Mouse (Mus musculus) liver, embryonic 16.5 days (tissue): ENCODE data around the gene Ahcyl2. TPM values are rescaled to one million over a fixed set of nuclear protein-coding genes. Genes with fewer than 3 reads are reported as not detected.

Source experiments
- ATAC-seq: fragments of 200-750 bp; cut with Nextera tagmentation; 2 replicates; pipeline ENCODE4 v1.8.0; 2017; ENCODE audit warnings: low read depth, mild to moderate bottlenecking, moderate number of reproducible peaks, moderate library complexity
- H3K27ac ChIP-seq: fragments of 300-500 bp; sonication (generic); 2 replicates; pipeline ENCODE4 v1.5.1; 2014; ENCODE audit warnings: mild to moderate bottlenecking, low read length
- H3K27me3 ChIP-seq: fragments of 300-500 bp; sonication (generic); 2 replicates; pipeline ENCODE4 v1.6.1; 2014; ENCODE audit warnings: low read depth, low read length, mixed read lengths; ENCODE audit not compliant: control insufficient read depth, insufficient read depth
- H3K36me3 ChIP-seq: fragments of 300-500 bp; sonication (generic); 2 replicates; pipeline ENCODE4 v1.6.1; 2014; ENCODE audit warnings: mild to moderate bottlenecking; ENCODE audit not compliant: control insufficient read depth, insufficient read depth
- H3K4me1 ChIP-seq: fragments of 300-500 bp; sonication (generic); 2 replicates; pipeline ENCODE4 v1.6.1; 2014; ENCODE audit warnings: low read depth, low read length, mixed read lengths; ENCODE audit not compliant: control insufficient read depth
- H3K4me2 ChIP-seq: fragments of 300-500 bp; sonication (generic); 2 replicates; pipeline ENCODE4 v1.6.1; 2014; ENCODE audit warnings: low read depth, low read length, mixed read lengths
- H3K4me3 ChIP-seq: fragments of 300-500 bp; sonication (generic); 2 replicates; pipeline ENCODE4 v1.5.1; 2014; ENCODE audit warnings: low read depth, mild to moderate bottlenecking, low read length
- H3K9ac ChIP-seq: fragments of 300-500 bp; sonication (generic); 2 replicates; pipeline ENCODE4 v1.6.1; 2014; ENCODE audit warnings: low read depth, low read length
- H3K9me3 ChIP-seq: fragments of 300-500 bp; sonication (generic); replicated peaks from 2 replicates; pipeline ENCODE4 v1.6.1; 2016; ENCODE audit warnings: low read length; ENCODE audit not compliant: control insufficient read depth
- whole genome bisulfite sequencing: fragments of 180-500 bp; shearing (Covaris S2); extraction: QIAGEN DNeasy Blood & Tissue Kit; methylation state at CpG from one replicate; pipeline ENCODE4 v1.1.7; 2014; ENCODE audit not compliant: insufficient replicate concordance; 5-methylcytosine and 5-hydroxymethylcytosine counted together
- polyA plus RNA-seq: library from polyadenylated mRNA; unstranded; fragments of >200 nt; fragmentation: Nextera tagmentation; extraction: Ambion mirVana; gene quantifications from 2 replicates; pipeline ENCODE4 v1.2.1, GENCODE M21; 2015

The Ahcyl2 gene
- polyA plus RNA-seq, 1 experiment from 2014 or later = 4.4 TPM

DNA sequence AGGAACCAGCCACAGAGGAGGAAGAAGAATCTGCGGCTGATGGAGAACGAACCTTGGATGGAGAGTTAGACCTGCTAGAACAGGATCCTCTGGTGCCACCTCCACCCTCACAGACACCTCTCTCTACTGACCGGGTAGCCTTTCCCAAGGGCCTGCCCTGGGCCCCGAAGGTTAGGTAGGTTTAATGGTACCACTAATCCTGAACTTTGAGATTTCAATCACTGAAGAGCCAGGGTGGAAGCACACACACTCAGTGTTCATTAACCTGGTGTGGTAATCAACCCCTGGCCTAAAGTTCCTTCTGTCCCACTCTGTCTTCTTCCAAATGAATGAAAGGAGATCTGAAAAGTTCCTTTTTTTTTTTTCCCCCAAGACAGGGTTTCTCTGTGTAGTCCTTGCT is 163.4 kb downstream of the Ahcyl2 start:
- H3K27me3 ChIP-seq = no peaks in the 10 kb centered on the region
- no peak overlapping the region for H3K4me2 ChIP-seq
- no peaks in the 10 kb centered on the region for H3K4me1 ChIP-seq
- H3K27ac ChIP-seq = no peak overlapping the region
- 69% methylated on average over 4 of the region's 4 CpGs for WGBS
- H3K36me3 ChIP-seq = no peaks in the 10 kb centered on the region
- no peak overlapping the region for H3K9ac ChIP-seq
- no peaks in the 10 kb centered on the region for H3K9me3 ChIP-seq
- H3K4me3 ChIP-seq = no peak overlapping the region
- ATAC-seq = no peak

GRCm38 (mm10) chr6:29935741-29936140 is 167.9 kb downstream of the Ahcyl2 start:
- ATAC-seq = no peak

GRCm38 (mm10) chr6:29940428-29940827 is 172.6 kb downstream of the Ahcyl2 start:
- Histone ChIP-seq H3K4me2 (no peak overlapping the region), H3K27me3 (no peaks in the 10 kb centered on the region), H3K36me3 (no peaks in the 10 kb centered on the region), H3K9me3 (no peaks in the 10 kb centered on the region), H3K9ac (no peak overlapping the region), H3K4me1 (no peaks in the 10 kb centered on the region; the same call in 1 of the 2 replicates), H3K27ac (no peak overlapping the region), H3K4me3 (no peak overlapping the region)
- WGBS = 51% methylated on average over 4 of the region's 4 CpGs
- no peak for ATAC-seq

More at GRCm38 (mm10) chr6:29935741-29936140, 167.9 kb downstream of the Ahcyl2 start:
- Histone ChIP-seq H3K4me3 (no peak overlapping the region), H3K4me1 (no peaks in the 10 kb centered on the region; the same call in 1 of the 2 replicates), H3K27ac (no peak overlapping the region), H3K4me2 (no peak overlapping the region), H3K36me3 (no peaks in the 10 kb centered on the region), H3K27me3 (no peaks in the 10 kb centered on the region), H3K9ac (no peak overlapping the region), H3K9me3 (no peaks in the 10 kb centered on the region)
- WGBS = 75% methylated on average over 1 of the region's 1 CpGs

DNA sequence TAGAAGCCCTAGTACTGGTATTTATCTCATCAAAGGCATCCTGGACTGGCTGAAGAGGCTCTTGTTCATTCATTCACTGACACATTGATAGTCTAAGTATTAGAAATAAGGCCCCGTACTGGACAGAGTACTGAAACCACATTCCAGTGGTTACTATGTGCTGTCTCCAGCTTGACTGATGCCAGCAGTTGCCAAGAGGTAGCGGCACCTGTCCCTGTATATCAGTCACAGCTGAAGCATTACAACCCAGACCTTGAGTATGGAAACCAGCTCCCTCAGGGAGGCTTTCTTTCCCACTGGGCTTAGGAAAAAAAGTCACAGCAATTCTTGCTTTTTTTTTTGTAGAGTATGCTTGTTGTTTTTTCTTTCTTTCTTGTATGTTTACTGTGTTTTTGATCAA is 173.2 kb downstream of the Ahcyl2 start:
- Histone ChIP-seq H3K27ac (no peak overlapping the region), H3K4me3 (no peak overlapping the region), H3K36me3 (no peaks in the 10 kb centered on the region), H3K4me1 (no peaks in the 10 kb centered on the region; the same call in 1 of the 2 replicates), H3K4me2 (no peak overlapping the region), H3K9me3 (no peaks in the 10 kb centered on the region), H3K27me3 (no peaks in the 10 kb centered on the region), H3K9ac (no peak overlapping the region)
- no peak for ATAC-seq
- 66% methylated on average over 2 of the region's 2 CpGs for WGBS

- Histone ChIP-seq H3K9ac (no peak overlapping the region), H3K4me3 (no peak overlapping the region), H3K9me3 (no peaks in the 10 kb centered on the region), H3K36me3 (no peaks in the 10 kb centered on the region), H3K4me2 (no peak overlapping the region), H3K27ac (no peak overlapping the region), H3K27me3 (no peaks in the 10 kb centered on the region), H3K4me1 (no peaks in the 10 kb centered on the region; the same call in 1 of the 2 replicates)
- 67% methylated on average over 1 of the region's 1 CpGs for WGBS
- no peak for ATAC-seq
Observed at GRCm38 (mm10) chr6:29944465-29944864, 176.7 kb downstream of the Ahcyl2 start.

GRCm38 (mm10) chr6:29946568-29946967 is 178.8 kb downstream of the Ahcyl2 start:
- no peaks in the 10 kb centered on the region for H3K36me3 ChIP-seq
- H3K4me1 ChIP-seq = no peaks in the 10 kb centered on the region
- H3K4me3 ChIP-seq = no peak overlapping the region
- no peaks in the 10 kb centered on the region for H3K9me3 ChIP-seq
- H3K27me3 ChIP-seq = no peaks in the 10 kb centered on the region
- ATAC-seq = no peak
- H3K4me2 ChIP-seq = no peak overlapping the region
- 58% methylated on average over 2 of the region's 2 CpGs for WGBS
- no peak overlapping the region for H3K9ac ChIP-seq
- H3K27ac ChIP-seq = no peak overlapping the region

- H3K4me1 ChIP-seq = no peaks in the 10 kb centered on the region
- H3K9me3 ChIP-seq = no peaks in the 10 kb centered on the region
- no peak overlapping the region for H3K27ac ChIP-seq
- no peaks in the 10 kb centered on the region for H3K36me3 ChIP-seq
- H3K27me3 ChIP-seq = no peaks in the 10 kb centered on the region
- ATAC-seq = no peak
- no peak overlapping the region for H3K9ac ChIP-seq
- H3K4me2 ChIP-seq = no peak overlapping the region
- WGBS = 68% methylated on average over 6 of the region's 6 CpGs
- no peak overlapping the region for H3K4me3 ChIP-seq
Observed at GRCm38 (mm10) chr6:29947823-29948222, 180.0 kb downstream of the Ahcyl2 start.

DNA sequence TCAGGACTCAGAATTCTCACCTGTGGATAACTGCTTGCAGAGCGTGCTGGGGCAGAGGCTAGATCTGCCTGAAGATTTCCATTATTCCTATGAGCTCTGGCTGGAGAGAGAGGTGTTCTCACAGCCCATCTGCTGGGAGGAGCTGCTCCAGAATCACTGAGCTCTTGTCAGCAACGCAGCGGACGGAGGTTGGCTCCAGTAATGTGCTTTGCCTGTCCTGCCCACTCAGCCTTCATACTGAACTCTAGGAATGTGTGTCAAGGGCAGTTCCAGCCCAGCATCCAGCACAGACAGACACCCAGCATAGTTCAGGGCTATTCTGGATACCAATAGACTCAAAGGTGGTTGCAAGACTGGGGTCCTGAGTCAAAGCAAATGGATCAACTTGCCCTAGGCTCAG is 188.9 kb downstream of the Ahcyl2 start:
- Histone ChIP-seq H3K27ac (no peak overlapping the region), H3K4me3 (no peak overlapping the region), H3K27me3 (no peaks in the 10 kb centered on the region), H3K36me3 (no peaks in the 10 kb centered on the region), H3K9ac (no peak overlapping the region), H3K9me3 (no peaks in the 10 kb centered on the region), H3K4me1 (no peaks in the 10 kb centered on the region), H3K4me2 (no peak overlapping the region)
- ATAC-seq = no peak
- 76% methylated on average over 4 of the region's 4 CpGs for WGBS

DNA sequence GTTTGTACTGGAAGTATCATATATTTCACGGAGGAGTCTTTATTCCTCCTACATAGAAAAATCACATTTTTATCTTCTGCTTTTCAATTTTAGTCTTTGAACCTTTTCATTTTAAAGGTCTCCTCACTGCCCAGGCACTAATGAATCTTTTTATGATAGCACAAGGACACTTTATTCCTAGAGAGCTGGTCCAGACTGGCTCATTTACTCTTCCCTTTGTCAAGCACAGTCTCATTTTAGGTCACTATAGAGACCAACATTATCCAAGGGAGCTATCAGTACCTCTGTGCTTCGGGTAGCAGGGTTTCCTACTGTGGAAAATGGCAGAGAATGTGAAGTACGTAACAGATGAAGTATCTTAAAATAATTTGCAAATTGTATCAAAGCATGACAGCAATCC is 190.9 kb downstream of the Ahcyl2 start:
- no peak for ATAC-seq
- no peaks in the 10 kb centered on the region for H3K36me3 ChIP-seq
- no peak overlapping the region for H3K4me3 ChIP-seq
- WGBS = 57% methylated on average over 3 of the region's 3 CpGs
- H3K4me1 ChIP-seq = no peaks in the 10 kb centered on the region
- no peak overlapping the region for H3K9ac ChIP-seq
- no peaks in the 10 kb centered on the region for H3K9me3 ChIP-seq
- no peak overlapping the region for H3K27ac ChIP-seq
- no peak overlapping the region for H3K4me2 ChIP-seq
- H3K27me3 ChIP-seq = no peaks in the 10 kb centered on the region
